Mouse (Mus musculus) adrenal gland, adult 8-10 months (tissue): ENCODE data around the gene Zfp839. TPM values are rescaled to one million over a fixed set of nuclear protein-coding genes. Genes with fewer than 3 reads are reported as not detected.

Experiments
- DNase-seq: peaks from one replicate; pipeline ENCODE4 v3.0.0; 2022
- total RNA-seq, 4 experiments: library from RNA; stranded (reverse); gene quantifications; 2 replicates each; pipeline ENCODE4 v1.2.4; 2022

The Zfp839 gene
- total RNA-seq, 4 experiments from 2014 or later: 15.5 to 22.4 (median 18.4) TPM

DNA sequence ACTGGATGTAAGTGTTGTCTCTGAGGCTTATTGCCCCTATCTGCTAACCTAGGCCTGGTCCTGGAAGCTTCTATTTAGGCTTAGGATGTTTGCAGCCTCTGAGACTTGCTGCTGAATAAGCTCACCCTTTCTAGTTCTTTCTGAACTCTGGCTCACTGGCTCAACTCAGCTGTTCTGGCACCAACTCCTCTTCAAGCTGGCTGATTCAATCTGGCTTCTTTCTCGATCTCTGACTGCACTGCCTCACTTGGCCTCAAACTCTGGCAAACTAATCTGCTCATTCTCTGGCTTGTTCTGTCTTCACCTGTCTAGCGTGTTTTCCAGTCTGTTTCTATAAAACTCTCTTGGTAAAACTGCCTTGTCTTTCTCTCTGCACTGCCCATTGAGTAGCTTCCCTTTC, 25.3 kb downstream of the Zfp839 start:
- no peak for DNase-seq

DNA sequence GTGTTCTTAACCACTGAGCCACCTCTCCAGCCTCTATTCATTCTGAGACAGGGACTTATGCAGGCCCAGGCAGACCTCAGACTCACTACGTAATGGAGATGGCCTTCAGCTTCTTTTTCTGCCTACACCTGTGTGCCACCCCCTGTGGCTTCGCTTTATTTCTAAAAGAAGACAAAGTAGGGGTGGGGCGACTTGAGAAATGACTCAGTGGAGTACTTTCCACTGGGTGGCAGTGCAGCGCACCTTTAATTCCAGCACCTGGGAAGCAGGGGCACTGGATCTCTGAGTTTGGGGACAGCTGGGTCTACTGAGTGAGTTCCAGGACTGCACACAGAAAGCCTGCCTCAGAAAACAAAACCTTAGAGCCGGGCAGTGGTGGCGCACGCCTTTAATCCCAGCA, 32.2 kb downstream of the Zfp839 start:
- no peak for DNase-seq

DNA sequence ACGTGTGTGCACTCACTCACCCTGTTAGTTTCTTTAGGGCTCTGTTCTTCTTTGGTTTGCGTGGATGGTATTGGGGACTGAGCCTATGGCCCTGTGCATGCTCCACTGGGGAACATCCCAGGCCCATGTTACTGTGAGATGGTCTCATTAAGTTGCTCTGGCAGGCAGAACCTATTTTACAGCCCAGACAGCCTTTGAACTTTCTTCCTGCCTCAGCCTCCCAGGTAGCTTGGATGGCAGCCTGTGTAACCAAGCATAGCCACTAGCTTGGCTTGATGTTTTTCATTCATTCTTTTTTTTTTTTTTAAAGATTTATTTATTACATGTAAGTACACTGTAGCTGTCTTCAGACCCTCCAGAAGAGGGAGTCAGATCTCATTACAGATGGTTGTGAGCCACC, 35.2 kb downstream of the Zfp839 start:
- no peak for DNase-seq

DNA sequence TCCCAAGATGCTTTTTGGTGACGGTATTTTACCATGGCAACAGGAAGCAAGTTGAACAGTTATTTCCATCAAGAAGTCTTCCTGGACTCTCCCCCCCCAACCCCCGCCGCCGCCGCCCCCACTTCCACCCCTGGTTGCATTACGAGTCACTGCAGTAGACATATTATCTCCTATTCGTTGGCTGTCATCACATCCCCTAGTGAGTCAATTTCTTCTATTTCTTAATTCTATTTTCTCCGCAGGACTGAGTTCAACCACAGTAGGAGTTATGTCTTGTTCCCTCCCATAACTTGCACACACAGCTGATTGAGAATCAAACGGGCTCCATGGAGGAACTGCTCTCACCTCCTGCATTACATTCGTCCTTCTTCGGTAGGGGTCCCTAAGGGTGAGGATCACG, 38.1 kb downstream of the Zfp839 start:
- DNase-seq: no peak

DNA sequence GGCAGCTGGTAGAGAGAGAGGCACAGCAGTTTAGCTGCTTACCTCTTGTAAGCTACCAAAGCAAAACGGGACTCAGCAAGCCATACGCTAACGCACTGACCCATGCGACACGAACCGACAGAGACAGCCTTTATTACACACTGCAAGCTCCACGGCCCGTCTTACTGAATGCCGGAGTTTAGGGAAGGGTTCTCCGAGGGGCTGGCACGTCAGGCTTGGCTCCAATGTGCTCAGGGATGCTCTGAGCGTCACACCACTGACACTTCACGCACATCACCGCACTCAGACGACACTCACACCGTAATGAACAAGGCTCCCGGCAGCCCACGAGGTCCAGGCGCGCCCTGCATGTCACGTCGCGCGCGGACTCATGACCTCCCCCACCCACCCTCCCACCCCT, 38.6 kb downstream of the Zfp839 start:
- DNase-seq: no peak

DNA sequence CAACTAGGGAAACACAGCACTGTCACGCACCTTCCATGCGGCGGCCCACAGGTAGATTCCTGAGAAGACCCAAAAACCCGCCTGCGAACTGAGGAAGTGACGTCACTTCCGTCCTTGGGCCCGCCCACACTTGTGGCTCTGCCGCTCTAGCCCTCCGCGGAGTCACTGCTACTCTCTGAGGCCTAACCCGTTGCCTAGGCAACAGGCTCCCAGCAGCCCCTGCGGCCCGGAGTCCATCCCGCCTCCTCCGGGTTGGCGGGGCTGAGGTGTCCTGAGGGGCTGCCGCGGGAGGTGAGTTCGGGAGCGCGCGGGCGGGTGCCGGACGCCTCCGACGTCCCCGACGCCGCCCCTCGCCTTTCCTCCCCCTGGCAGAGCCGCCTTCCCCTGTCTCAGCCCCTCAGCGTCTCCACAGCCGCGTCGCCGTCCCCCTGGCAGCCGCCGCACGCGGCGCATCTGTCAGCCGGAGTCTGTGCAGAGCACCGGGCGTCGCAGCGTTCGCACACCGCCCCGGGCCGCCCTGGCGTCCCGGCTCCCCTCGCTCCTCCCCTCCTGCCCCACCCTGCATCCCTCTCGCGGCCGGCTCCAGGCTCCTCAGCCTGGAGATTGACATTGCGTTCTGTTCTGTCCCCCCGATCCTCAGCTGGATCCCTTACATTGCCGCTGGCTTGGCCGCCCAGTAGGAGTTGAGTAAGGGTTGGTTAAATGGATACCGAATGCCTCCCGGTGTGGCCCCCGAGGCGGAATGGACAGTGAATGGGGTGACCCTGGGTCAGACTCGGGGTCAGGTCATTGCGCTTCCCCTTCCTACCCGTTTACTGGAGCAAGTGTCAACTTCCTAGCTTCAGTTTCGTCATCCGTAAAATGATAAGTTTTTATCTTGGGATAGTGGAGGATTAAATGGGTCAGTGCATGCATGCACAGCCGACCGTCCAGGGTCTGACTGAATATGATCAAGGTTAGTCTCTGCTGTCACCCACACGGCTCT, 39.3 kb downstream of the Zfp839 start, which contains the start of the genes Cinp and Tecpr2:
TSS of gene Cinp (minus strand) at position 110 of the 985 bp plus-strand sequence.
TSS of gene Tecpr2 (plus strand) at position 229 of the 985 bp plus-strand sequence.
- DNase-seq: peak; percentile 97

DNA sequence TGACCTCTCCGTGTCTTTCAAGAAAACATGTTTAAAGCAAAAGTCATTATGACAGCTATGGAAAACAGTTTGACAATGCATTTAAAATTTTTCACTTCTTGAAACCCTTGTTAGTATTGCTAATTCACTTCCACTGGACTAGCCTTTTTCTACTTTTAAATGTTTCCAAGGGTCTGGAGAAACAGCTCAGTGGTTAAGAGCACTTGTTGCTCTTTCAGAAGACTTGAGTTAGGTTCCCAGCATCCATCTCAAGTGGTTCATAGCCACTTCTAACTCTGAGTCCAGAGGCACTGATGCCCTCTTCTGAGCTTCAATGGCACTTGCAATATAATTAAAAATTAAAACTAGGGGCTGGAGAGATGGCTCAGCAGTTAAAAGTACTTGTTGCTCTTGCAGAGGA, 41.8 kb downstream of the Zfp839 start:
- DNase-seq: no peak

DNA sequence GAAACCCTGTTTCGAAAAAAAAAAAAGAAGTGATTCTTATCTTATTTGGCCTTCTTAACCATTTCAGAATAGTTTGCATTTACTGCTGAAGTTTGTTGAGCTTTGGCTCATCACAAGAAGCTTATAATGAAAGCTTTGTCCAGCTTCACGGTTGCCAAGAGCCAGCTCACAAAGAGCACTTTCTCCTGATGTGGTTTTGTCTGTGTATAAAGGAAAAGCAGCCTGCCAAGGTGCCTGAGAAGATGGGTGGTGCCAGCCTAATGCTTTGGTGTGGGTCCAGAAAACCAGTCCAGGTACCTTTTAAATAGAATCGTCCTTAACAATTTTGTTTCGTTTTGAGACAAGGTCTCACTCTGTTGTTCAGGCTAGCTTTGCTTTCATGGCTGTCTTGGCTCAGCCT, 52.1 kb downstream of the Zfp839 start:
- no peak for DNase-seq

DNA sequence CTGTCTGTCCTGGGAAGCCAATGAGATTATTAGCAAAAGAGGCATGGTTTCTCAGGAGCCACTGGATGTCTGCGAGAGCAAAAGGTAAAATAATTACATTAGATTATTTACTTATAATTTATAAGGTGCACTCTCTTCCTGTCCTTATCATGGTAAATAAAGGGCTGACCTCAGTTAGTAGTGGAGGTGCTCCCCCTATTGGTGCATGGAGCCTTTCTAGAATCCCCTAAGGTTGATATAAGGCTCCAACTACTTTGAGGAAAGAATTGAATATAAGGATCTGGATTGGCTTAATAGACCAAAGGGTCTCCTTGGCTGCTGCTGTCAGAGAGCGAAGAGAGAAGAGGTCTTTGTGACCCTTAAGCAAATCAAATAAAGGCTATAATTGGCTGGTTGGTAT, 53.5 kb downstream of the Zfp839 start:
- DNase-seq: no peak

DNA sequence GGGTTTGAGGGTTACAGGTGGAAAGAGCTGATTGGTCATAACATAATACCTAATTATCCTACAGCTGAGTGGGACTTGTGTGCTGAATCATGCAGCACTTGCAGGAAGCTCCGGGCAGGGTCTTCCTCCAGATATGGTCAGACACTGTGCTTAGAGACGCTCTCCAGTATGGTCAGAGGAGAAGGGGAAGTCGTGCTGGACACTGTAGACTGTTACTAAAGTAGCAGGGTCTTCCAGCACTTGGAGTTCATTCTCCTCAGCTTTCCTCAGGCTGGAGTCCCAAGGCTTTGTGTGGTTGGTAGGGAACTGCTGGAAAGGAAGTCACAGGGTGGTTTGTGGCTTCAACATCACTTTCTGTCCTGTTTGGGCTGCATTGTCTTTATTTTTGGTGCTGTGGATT, 57.8 kb downstream of the Zfp839 start:
- no peak for DNase-seq

DNA sequence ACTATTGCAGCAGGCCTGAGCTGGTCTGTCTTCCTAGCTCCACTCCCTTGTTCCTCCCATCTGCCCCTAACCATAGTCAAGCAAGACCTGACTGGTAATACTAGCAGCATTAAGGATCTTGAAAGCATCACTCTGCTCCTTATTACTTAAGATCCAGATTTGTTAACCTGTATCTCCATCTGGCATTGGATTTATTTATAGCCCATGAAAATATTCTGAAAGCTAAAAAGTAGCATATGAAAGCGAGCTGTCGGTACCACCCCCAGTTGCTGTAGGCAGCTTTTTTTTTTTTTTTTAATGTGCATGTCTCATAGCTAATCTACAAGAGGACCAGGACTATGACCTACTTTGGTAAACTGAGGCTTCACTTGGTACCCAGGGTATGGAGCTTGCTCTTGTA, 59.9 kb downstream of the Zfp839 start:
- DNase-seq: no peak

DNA sequence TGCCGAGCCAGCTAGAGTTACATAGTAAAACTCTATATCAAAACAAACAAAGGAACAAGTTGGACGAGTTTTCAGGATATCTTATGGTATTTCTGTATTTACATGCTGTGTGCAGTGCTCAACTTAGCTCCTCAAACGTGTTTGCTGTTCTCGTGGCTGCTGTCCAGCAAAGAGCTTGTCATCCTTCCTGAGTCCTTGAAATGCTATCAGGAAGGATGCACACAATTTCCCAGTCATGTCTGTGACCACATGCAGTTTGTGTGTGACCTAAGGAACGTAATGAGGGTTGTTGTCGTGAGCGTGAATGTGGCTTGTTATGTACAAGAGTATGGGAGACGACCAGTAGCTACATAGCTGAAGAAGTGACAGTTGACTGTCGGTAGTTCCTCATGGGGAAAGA, 65.7 kb downstream of the Zfp839 start:
- peak; percentile 51 for DNase-seq

Other genes with a start within 250 kb of the Zfp839 start
- gene Dync1h1, start 248.8 kb upstream of the Zfp839 start, total RNA-seq: 100 to 1,000 TPM; 133 to 190 (median 158) TPM
- not detected for gene 1700001K19Rik, start 167.6 kb upstream of the Zfp839 start, total RNA-seq
- 100 to 1,000 TPM; 272 to 830 (median 476) TPM for gene Hsp90aa1, start 147.5 kb upstream of the Zfp839 start, total RNA-seq
- 10 to 100 TPM; 50.6 to 70.4 (median 56.8) TPM for gene Wdr20, start 112.3 kb upstream of the Zfp839 start, total RNA-seq
- 1 to 10 TPM; 1.4 to 3.7 (median 2.5) TPM for gene Mok, start 9.3 kb upstream of the Zfp839 start, total RNA-seq
- gene Cinp, start 38.9 kb downstream of the Zfp839 start, total RNA-seq: 10 to 100 TPM; 37.4 to 39.6 (median 38.6) TPM
- 10 to 100 TPM; 10.1 to 16.4 (median 12.9) TPM for gene Tecpr2, start 39.0 kb downstream of the Zfp839 start, total RNA-seq
- 10 to 100 TPM; 11.1 to 46.5 (median 17.7) TPM for gene Ankrd9, start 128.8 kb downstream of the Zfp839 start, total RNA-seq
- 10 to 100 TPM; 46.1 to 60.4 (median 50.8) TPM for gene Rcor1, start 189.1 kb downstream of the Zfp839 start, total RNA-seq